Mouse (Mus musculus) stomach, embryonic 14.5 days (tissue): ENCODE measurements at regions not wholly inside any gene's neighbourhood (a gene's known extent, or its start where the extent isn't known, plus 50 kb on each side); places are given as distances from the start of the nearest gene placed in this dataset.
"Not testable (repeated sequence)": the region's sequence is repeated elsewhere in the genome, so short reads cannot be mapped to it uniquely, and the experiment has no call there.

Experiments
- ATAC-seq: fragments of 200-750 bp; cut with Nextera tagmentation; 2 replicates; pipeline ENCODE4 v1.8.0; 2017; ENCODE audit warnings: low read depth, moderate TSS enrichment; ENCODE audit not compliant: insufficient number of reproducible peaks, insufficient read depth, low FRiP score
- H3K27ac ChIP-seq: fragments of 300-500 bp; sonication (generic); 2 replicates; pipeline ENCODE4 v1.5.1; 2014; ENCODE audit warnings: mild to moderate bottlenecking, low read length, moderate library complexity, mixed read lengths
- H3K27me3 ChIP-seq: fragments of 300-500 bp; sonication (generic); 2 replicates; pipeline ENCODE4 v1.6.1; 2014; ENCODE audit warnings: low read length, control low read depth, mixed read lengths; ENCODE audit not compliant: control insufficient read depth, insufficient read depth
- H3K36me3 ChIP-seq: fragments of 300-500 bp; sonication (generic); 2 replicates; pipeline ENCODE4 v1.6.1; 2014; ENCODE audit warnings: mild to moderate bottlenecking, control low read depth, low read length, moderate library complexity, mixed read lengths; ENCODE audit not compliant: control insufficient read depth, insufficient read depth
- H3K4me1 ChIP-seq: fragments of 300-500 bp; sonication (generic); 2 replicates; pipeline ENCODE4 v1.6.1; 2014; ENCODE audit warnings: low read length, control low read depth, mixed read lengths; ENCODE audit not compliant: control insufficient read depth, insufficient read depth
- H3K4me2 ChIP-seq: fragments of 300-500 bp; sonication (generic); replicated peaks from 2 replicates; pipeline ENCODE4 v1.6.1; 2014; ENCODE audit warnings: low read depth, low read length, control low read depth
- H3K4me3 ChIP-seq: fragments of 300-500 bp; sonication (generic); 2 replicates; pipeline ENCODE4 v1.5.1; 2014; ENCODE audit warnings: low read depth, low read length, control low read depth
- H3K9ac ChIP-seq: fragments of 300-500 bp; sonication (generic); replicated peaks from 2 replicates; pipeline ENCODE4 v1.6.1; 2014; ENCODE audit warnings: low read depth, mild to moderate bottlenecking, control low read depth, low read length, moderate library complexity, mixed read lengths
- H3K9me3 ChIP-seq: fragments of 300-500 bp; sonication (generic); 2 replicates; pipeline ENCODE4 v1.6.1; 2016; ENCODE audit warnings: low read depth, low read length, control low read depth; ENCODE audit not compliant: control insufficient read depth
- WGBS: fragments of 180-500 bp; shearing (Covaris S2); extraction: QIAGEN DNeasy Blood & Tissue Kit; methylation state at CpG from one replicate; pipeline ENCODE4 v1.1.7; 2014; 5-methylcytosine and 5-hydroxymethylcytosine counted together

DNA sequence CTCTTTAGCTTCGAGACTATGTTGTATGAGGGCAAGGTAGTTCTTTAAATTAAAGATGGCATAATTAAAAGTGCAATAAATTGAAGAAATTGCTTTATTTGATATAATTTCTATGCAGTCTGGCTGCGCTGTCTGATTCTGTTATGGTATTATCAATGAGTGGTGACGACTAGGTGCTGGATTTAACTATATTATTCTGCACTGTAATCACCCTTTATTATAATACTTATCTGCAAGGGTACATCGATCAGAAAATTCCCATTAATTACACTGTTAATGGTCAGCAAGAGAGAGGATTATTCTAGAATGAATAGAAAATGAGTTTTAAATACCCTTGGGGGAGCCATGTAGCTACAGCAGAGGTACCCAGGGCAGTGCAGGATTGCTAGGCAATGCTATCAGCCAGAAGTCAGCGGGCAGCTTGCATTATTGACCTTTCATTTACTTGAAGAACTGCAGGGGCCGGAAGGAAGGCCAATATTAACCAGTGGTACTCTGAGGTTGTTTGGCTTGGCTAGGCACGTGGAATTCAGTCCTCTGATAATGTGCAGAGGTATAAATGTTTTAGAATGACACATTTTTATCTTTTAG lies 509.3 kb upstream of the Igfbp7 start:
- Histone ChIP-seq H3K9me3 (no peaks in the 10 kb centered on the region), H3K4me1 (no peaks in the 10 kb centered on the region), H3K27me3 (no peaks in the 10 kb centered on the region), H3K4me2 (no peak overlapping the region), H3K27ac (no peak overlapping the region), H3K4me3 (no peak overlapping the region), H3K9ac (no peak overlapping the region), H3K36me3 (no peaks in the 10 kb centered on the region)
- 68% methylated on average over 7 of the region's 7 CpGs for WGBS
- no peak for ATAC-seq

GRCm38 (mm10) chr5:77916375-77916774 lies 508.5 kb upstream of the Igfbp7 start:
- no peak overlapping the region for H3K4me2 ChIP-seq
- 73% methylated on average over 2 of the region's 2 CpGs for WGBS
- H3K4me3 ChIP-seq: no peak overlapping the region
- no peaks in the 10 kb centered on the region for H3K27me3 ChIP-seq
- no peak overlapping the region for H3K27ac ChIP-seq
- H3K9ac ChIP-seq: no peak overlapping the region
- no peaks in the 10 kb centered on the region for H3K9me3 ChIP-seq
- no peak for ATAC-seq
- no peaks in the 10 kb centered on the region for H3K4me1 ChIP-seq
- H3K36me3 ChIP-seq: no peaks in the 10 kb centered on the region

GRCm38 (mm10) chr5:77909218-77909617 lies 501.4 kb upstream of the Igfbp7 start:
- H3K9me3 ChIP-seq: no peaks in the 10 kb centered on the region
- H3K9ac ChIP-seq: no peak overlapping the region
- H3K27me3 ChIP-seq: no peaks in the 10 kb centered on the region
- H3K4me2 ChIP-seq: no peak overlapping the region
- H3K4me1 ChIP-seq: no peaks in the 10 kb centered on the region
- H3K4me3 ChIP-seq: no peak overlapping the region
- no peak for ATAC-seq
- no peak overlapping the region for H3K27ac ChIP-seq
- WGBS: 55% methylated on average over 6 of the region's 6 CpGs
- H3K36me3 ChIP-seq: no peaks in the 10 kb centered on the region

DNA sequence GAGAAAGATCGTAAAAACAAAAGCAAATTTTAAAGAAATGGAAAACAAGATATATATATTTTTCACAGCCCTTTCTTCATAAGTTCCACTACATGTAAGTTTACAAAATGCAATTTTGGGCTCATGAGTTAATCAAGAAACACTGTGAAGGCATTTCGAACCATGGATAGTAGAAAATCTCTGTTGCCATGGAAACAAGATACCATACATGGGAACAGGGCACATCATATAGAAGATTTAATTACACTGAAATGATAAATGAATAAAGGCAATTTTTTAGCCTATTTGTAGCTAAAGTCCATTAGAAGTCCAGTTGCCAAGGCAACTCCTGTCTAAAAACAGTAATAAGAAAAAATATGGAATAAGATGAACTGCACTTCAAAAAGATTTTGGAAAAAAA lies 484.2 kb upstream of the Igfbp7 start:
- not testable (repeated sequence) for H3K27me3 ChIP-seq, H3K4me3 ChIP-seq, H3K36me3 ChIP-seq, H3K9ac ChIP-seq, H3K9me3 ChIP-seq, H3K4me2 ChIP-seq, H3K4me1 ChIP-seq, H3K27ac ChIP-seq, ATAC-seq
- 84% methylated on average over 2 of the region's 2 CpGs for WGBS

DNA sequence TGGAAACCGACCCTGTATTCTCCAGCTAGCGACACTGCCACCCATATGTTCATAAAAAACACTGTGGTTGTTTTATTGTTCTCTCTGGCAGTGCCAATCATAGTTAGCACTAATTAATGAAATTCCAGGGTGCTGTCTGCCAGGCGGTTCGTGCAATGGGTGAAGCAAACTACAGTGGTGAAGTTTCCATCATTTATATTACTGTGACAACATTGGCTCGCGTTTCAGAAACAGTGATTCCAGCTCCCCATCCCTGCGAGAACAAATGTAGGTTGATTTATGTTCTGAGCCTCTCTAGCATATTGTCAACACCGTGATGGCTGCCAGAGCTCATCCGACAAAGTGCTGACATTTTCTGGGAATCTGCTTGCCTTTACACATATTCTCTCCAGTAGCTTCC lies 480.7 kb upstream of the Igfbp7 start:
- WGBS: 43% methylated on average over 9 of the region's 9 CpGs
- H3K4me3 ChIP-seq: no peak overlapping the region
- no peak for ATAC-seq

GRCm38 (mm10) chr5:77871403-77871802 lies 463.6 kb upstream of the Igfbp7 start:
- ATAC-seq: no peak
- WGBS: 75% methylated on average over 5 of the region's 5 CpGs
- no peak overlapping the region for H3K4me3 ChIP-seq
- no peaks in the 10 kb centered on the region for H3K27me3 ChIP-seq
- no peak overlapping the region for H3K9ac ChIP-seq
- H3K36me3 ChIP-seq: no peaks in the 10 kb centered on the region
- no peak overlapping the region for H3K4me2 ChIP-seq
- H3K4me1 ChIP-seq: no peaks in the 10 kb centered on the region
- no peak overlapping the region for H3K27ac ChIP-seq
- H3K9me3 ChIP-seq: no peaks in the 10 kb centered on the region

More for the DNA sequence above, 480.7 kb upstream of the Igfbp7 start:
- no peak overlapping the region for H3K4me2 ChIP-seq
- H3K27ac ChIP-seq: no peak overlapping the region
- H3K9ac ChIP-seq: no peak overlapping the region
- H3K36me3 ChIP-seq: no peaks in the 10 kb centered on the region
- H3K9me3 ChIP-seq: no peaks in the 10 kb centered on the region
- H3K4me1 ChIP-seq: no peaks in the 10 kb centered on the region
- H3K27me3 ChIP-seq: no peaks in the 10 kb centered on the region

- no peak overlapping the region for H3K9ac ChIP-seq
- no peaks in the 10 kb centered on the region for H3K36me3 ChIP-seq
- H3K4me1 ChIP-seq: no peaks in the 10 kb centered on the region
- H3K4me2 ChIP-seq: no peak overlapping the region
- WGBS: 65% methylated on average over 7 of the region's 7 CpGs
- no peak overlapping the region for H3K4me3 ChIP-seq
- H3K9me3 ChIP-seq: no peaks in the 10 kb centered on the region
- ATAC-seq: no peak
- H3K27me3 ChIP-seq: no peaks in the 10 kb centered on the region
- no peak overlapping the region for H3K27ac ChIP-seq
Observed at GRCm38 (mm10) chr5:77865342-77865741, 457.5 kb upstream of the Igfbp7 start.

- Histone ChIP-seq H3K4me2 (no peak overlapping the region), H3K4me1 (no peaks in the 10 kb centered on the region), H3K4me3 (no peak overlapping the region), H3K27me3 (no peaks in the 10 kb centered on the region), H3K9ac (no peak overlapping the region), H3K9me3 (no peaks in the 10 kb centered on the region), H3K36me3 (no peaks in the 10 kb centered on the region), H3K27ac (no peak overlapping the region)
- no peak for ATAC-seq
- WGBS: 85% methylated on average over 6 of the region's 6 CpGs
Observed at GRCm38 (mm10) chr5:77855191-77855590, 447.4 kb upstream of the Igfbp7 start.
